Mouse (Mus musculus) midbrain, postnatal 0 days (tissue): ENCODE measurements around the gene Gls. TPM values are rescaled to one million over a fixed set of nuclear protein-coding genes. Genes with fewer than 3 reads are reported as not detected.

Experiments
- ATAC-seq: fragments of 200-750 bp; cut with Nextera tagmentation; 2 replicates; pipeline ENCODE4 v1.8.0; 2017; ENCODE audit warnings: moderate number of reproducible peaks, mild to moderate bottlenecking, moderate TSS enrichment, moderate library complexity; ENCODE audit not compliant: low FRiP score
- DNase-seq: peaks from one replicate; pipeline ENCODE4 v3.0.0-alpha.2; 2015; ENCODE audit warnings: low spot score
- H3K27ac ChIP-seq: fragments of 300-500 bp; sonication (generic); 2 replicates; pipeline ENCODE4 v1.5.1; 2014; ENCODE audit warnings: low read depth, mild to moderate bottlenecking, low read length, mixed read lengths
- H3K27me3 ChIP-seq: fragments of 300-500 bp; sonication (generic); 2 replicates; pipeline ENCODE4 v1.6.1; 2014; ENCODE audit warnings: low read length, control low read depth, mixed read lengths; ENCODE audit not compliant: insufficient read depth
- H3K36me3 ChIP-seq: fragments of 300-500 bp; sonication (generic); 2 replicates; pipeline ENCODE4 v1.6.1; 2014; ENCODE audit warnings: low read length, control low read depth, mixed read lengths; ENCODE audit not compliant: insufficient read depth
- H3K4me1 ChIP-seq: fragments of 300-500 bp; sonication (generic); 2 replicates; pipeline ENCODE4 v1.6.1; 2014; ENCODE audit warnings: mild to moderate bottlenecking, control low read depth, antibody characterized with exemption, low read length, mixed read lengths; ENCODE audit not compliant: insufficient read depth
- H3K4me2 ChIP-seq: fragments of 300-500 bp; sonication (generic); 2 replicates; pipeline ENCODE4 v1.6.1; 2014; ENCODE audit warnings: low read depth, mild to moderate bottlenecking, low read length, mixed read lengths; ENCODE audit not compliant: poor library complexity, severe bottlenecking
- H3K4me3 ChIP-seq: fragments of 300-500 bp; sonication (generic); 2 replicates; pipeline ENCODE4 v1.5.1; 2014; ENCODE audit warnings: low read depth, mild to moderate bottlenecking, low read length, moderate library complexity
- H3K9ac ChIP-seq: fragments of 300-500 bp; sonication (generic); replicated peaks from 2 replicates; pipeline ENCODE4 v1.6.1; 2014; ENCODE audit warnings: mild to moderate bottlenecking, low read length, moderate library complexity, mixed read lengths; ENCODE audit not compliant: poor library complexity, severe bottlenecking
- H3K9me3 ChIP-seq: fragments of 300-500 bp; sonication (generic); 2 replicates; pipeline ENCODE4 v1.6.1; 2016; ENCODE audit warnings: low read length, control low read depth
- CTCF ChIP-seq: IDR thresholded peaks from 2 replicates; pipeline ENCODE4 v1.5.1; 2016; ENCODE audit warnings: antibody characterized with exemption, mild to moderate bottlenecking
- WGBS: fragments of 180-500 bp; shearing (Covaris S2); extraction: QIAGEN DNeasy Blood & Tissue Kit; methylation state at CpG from one replicate; pipeline ENCODE4 v1.1.7; 2014; 5-methylcytosine and 5-hydroxymethylcytosine counted together
- polyA plus RNA-seq: library from polyadenylated mRNA; unstranded; fragments of >200 nt; fragmentation: Nextera tagmentation; extraction: Ambion mirVana; gene quantifications from 2 replicates; pipeline ENCODE4 v1.2.1, GENCODE M21; 2015
- total RNA-seq: library from RNA; depleted of rRNA; stranded (reverse); fragments of >200 nt; gene quantifications from 2 replicates; pipeline ENCODE4 v1.2.3, GENCODE M21; 2014

Gls gene
- total and polyA plus RNA-seq, 2 experiments from 2014 or later = 33.3 to 181 TPM

GRCm38 (mm10) chr1:52231939-52232765 is 880 bp downstream of the Gls start:
- H3K36me3 ChIP-seq = no peaks in the 10 kb centered on the region
- peaks cover 10% of the 10 kb centered on the region for H3K4me1 ChIP-seq
- peak overlapping the region; percentile 93 for H3K4me3 ChIP-seq
- ATAC-seq = peak; percentile 59
- no peaks in the 10 kb centered on the region for H3K27me3 ChIP-seq
- under 1% methylated on average over 43 of the region's 69 CpGs for WGBS
- no peak for TF ChIP-seq CTCF
- peak overlapping the region; percentile 72 for H3K4me2 ChIP-seq
- peak; percentile 71 for DNase-seq
- H3K9ac ChIP-seq = peak overlapping the region; percentile 98
- peak overlapping the region; percentile 95 for H3K27ac ChIP-seq
- H3K9me3 ChIP-seq = no peaks in the 10 kb centered on the region

- Histone ChIP-seq H3K4me2 (peak overlapping the region; percentile 72), H3K27me3 (no peaks in the 10 kb centered on the region), H3K36me3 (no peaks in the 10 kb centered on the region), H3K4me1 (peaks cover 10% of the 10 kb centered on the region), H3K27ac (no peak overlapping the region), H3K9ac (no peak overlapping the region), H3K9me3 (no peaks in the 10 kb centered on the region), H3K4me3 (peak overlapping the region; percentile 93; the same call in 1 of the 2 replicates)
- DNase-seq = no peak
- no peak for ATAC-seq
- WGBS = 75% methylated on average over 1 of the region's 1 CpGs
- no peak for TF ChIP-seq CTCF
Observed at GRCm38 (mm10) chr1:52230404-52230803, 2.6 kb downstream of the Gls start.

GRCm38 (mm10) chr1:52228178-52228577 is 4.9 kb downstream of the Gls start:
- Histone ChIP-seq H3K36me3 (no peaks in the 10 kb centered on the region), H3K27me3 (no peaks in the 10 kb centered on the region), H3K4me2 (no peak overlapping the region), H3K9me3 (no peaks in the 10 kb centered on the region), H3K4me3 (no peak overlapping the region), H3K4me1 (peaks cover 10% of the 10 kb centered on the region), H3K27ac (no peak overlapping the region), H3K9ac (no peak overlapping the region)
- 77% methylated on average over 6 of the region's 6 CpGs for WGBS
- TF ChIP-seq CTCF = no peak
- DNase-seq = no peak
- no peak for ATAC-seq

- H3K27me3 ChIP-seq = no peaks in the 10 kb centered on the region
- TF ChIP-seq CTCF = no peak
- H3K4me1 ChIP-seq = peaks cover 10% of the 10 kb centered on the region
- DNase-seq (no peak), ATAC-seq (no peak)
- no peak overlapping the region for H3K27ac ChIP-seq
- no peak overlapping the region for H3K9ac ChIP-seq
- H3K4me2 ChIP-seq = no peak overlapping the region
- no peak overlapping the region for H3K4me3 ChIP-seq
- no peaks in the 10 kb centered on the region for H3K9me3 ChIP-seq
- no peaks in the 10 kb centered on the region for H3K36me3 ChIP-seq
Observed at GRCm38 (mm10) chr1:52226416-52226815, 6.6 kb downstream of the Gls start.

- H3K4me3 ChIP-seq = no peak overlapping the region
- no peaks in the 10 kb centered on the region for H3K27me3 ChIP-seq
- peaks cover under 1% of the 10 kb centered on the region; the same call in 1 of the 2 replicates for H3K36me3 ChIP-seq
- H3K4me2 ChIP-seq = no peak overlapping the region
- TF ChIP-seq CTCF = peak; percentile 40
- ATAC-seq = no peak
- no peaks in the 10 kb centered on the region for H3K9me3 ChIP-seq
- no peak overlapping the region for H3K27ac ChIP-seq
- no peak for DNase-seq
- H3K4me1 ChIP-seq = no peaks in the 10 kb centered on the region
- H3K9ac ChIP-seq = no peak overlapping the region
Observed at GRCm38 (mm10) chr1:52216766-52217165, 16.3 kb downstream of the Gls start.

- Histone ChIP-seq H3K9ac (no peak overlapping the region), H3K27ac (no peak overlapping the region), H3K4me3 (no peak overlapping the region), H3K4me2 (no peak overlapping the region), H3K36me3 (peaks cover 3% of the 10 kb centered on the region; the same call in 1 of the 2 replicates), H3K4me1 (no peaks in the 10 kb centered on the region), H3K9me3 (no peaks in the 10 kb centered on the region), H3K27me3 (no peaks in the 10 kb centered on the region)
- DNase-seq (no peak), ATAC-seq (no peak)
- 97% methylated on average over 2 of the region's 2 CpGs for WGBS
- TF ChIP-seq CTCF = no peak
Observed at GRCm38 (mm10) chr1:52182992-52183391, 50.0 kb downstream of the Gls start.
